Mouse (Mus musculus) midbrain, embryonic 11.5 days (tissue): Measurements from ENCODE around the gene Psd. TPM values are rescaled to one million over a fixed set of nuclear protein-coding genes. Genes with fewer than 3 reads are reported as not detected.
A peak's percentile ranks its signal among the peaks of the same experiment; 100 is the strongest.

Experiments
- ATAC-seq: fragments of 200-750 bp; cut with Nextera tagmentation; 2 replicates; pipeline ENCODE4 v1.8.0; 2017; ENCODE audit warnings: moderate TSS enrichment, moderate library complexity; ENCODE audit not compliant: low FRiP score
- DNase-seq: peaks from one replicate; pipeline ENCODE4 v3.0.0; 2015; ENCODE audit warnings: low spot score; ENCODE audit errors: missing footprints
- H3K27ac ChIP-seq: fragments of 300-500 bp; sonication (generic); 2 replicates; pipeline ENCODE4 v1.5.1; 2014; ENCODE audit warnings: low read depth, low read length
- H3K27me3 ChIP-seq: fragments of 300-500 bp; sonication (generic); 2 replicates; pipeline ENCODE4 v1.6.1; 2014; ENCODE audit warnings: mild to moderate bottlenecking, low read length, moderate library complexity, mixed read lengths; ENCODE audit not compliant: control insufficient read depth, insufficient read depth
- H3K36me3 ChIP-seq: fragments of 300-500 bp; sonication (generic); 2 replicates; pipeline ENCODE4 v1.6.1; 2014; ENCODE audit warnings: mild to moderate bottlenecking, low read length, moderate library complexity, mixed read lengths; ENCODE audit not compliant: control insufficient read depth, insufficient read depth
- H3K4me1 ChIP-seq: fragments of 300-500 bp; sonication (generic); 2 replicates; pipeline ENCODE4 v1.6.1; 2014; ENCODE audit warnings: low read length; ENCODE audit not compliant: control insufficient read depth, insufficient read depth
- H3K4me2 ChIP-seq: fragments of 300-500 bp; sonication (generic); 2 replicates; pipeline ENCODE4 v1.6.1; 2014; ENCODE audit warnings: mild to moderate bottlenecking, moderate library complexity
- H3K4me3 ChIP-seq: fragments of 300-500 bp; sonication (generic); 2 replicates; pipeline ENCODE4 v1.5.1; 2014; ENCODE audit warnings: low read depth, low read length
- H3K9ac ChIP-seq: fragments of 300-500 bp; sonication (generic); 2 replicates; pipeline ENCODE4 v1.6.1; 2014; ENCODE audit warnings: low read length
- H3K9me3 ChIP-seq: fragments of 300-500 bp; sonication (generic); 2 replicates; pipeline ENCODE4 v1.6.1; 2016; ENCODE audit warnings: low read length; ENCODE audit not compliant: control insufficient read depth
- WGBS: fragments of 180-500 bp; shearing (Covaris S2); extraction: QIAGEN DNeasy Blood & Tissue Kit; methylation state at CpG from one replicate; pipeline ENCODE4 v1.1.7; 2014; 5-methylcytosine and 5-hydroxymethylcytosine counted together
- polyA plus RNA-seq: library from polyadenylated mRNA; unstranded; fragments of >200 nt; fragmentation: Nextera tagmentation; extraction: Ambion mirVana; gene quantifications from 2 replicates; pipeline ENCODE4 v1.2.1, GENCODE M21; 2014

The Psd gene
- polyA plus RNA-seq, 1 experiment from 2014 or later: 10.7 TPM

- Histone ChIP-seq H3K9me3 (no peaks in the 10 kb centered on the region), H3K4me2 (no peak overlapping the region), H3K27ac (no peak overlapping the region), H3K4me3 (no peak overlapping the region), H3K27me3 (peaks cover 28% of the 10 kb centered on the region), H3K4me1 (peaks cover 45% of the 10 kb centered on the region), H3K9ac (no peak overlapping the region), H3K36me3 (no peaks in the 10 kb centered on the region)
- WGBS: 78% methylated on average over 11 of the region's 11 CpGs
- DNase-seq: no peak
- no peak for ATAC-seq
These were observed 2.6 kb downstream of the Psd start for GRCm38 (mm10) chr19:46324366-46324765.

GRCm38 (mm10) chr19:46323716-46324115 is 3.2 kb downstream of the Psd start:
- H3K27me3 ChIP-seq: peaks cover 34% of the 10 kb centered on the region

GRCm38 (mm10) chr19:46322996-46323572 is 3.9 kb downstream of the Psd start:
- Histone ChIP-seq H3K9ac (0 out of 2 replicates have a peak overlapping the region, but pooled peaks have one; percentile 27), H3K9me3 (no peaks in the 10 kb centered on the region), H3K27ac (no peak overlapping the region), H3K36me3 (no peaks in the 10 kb centered on the region), H3K27me3 (peaks cover 41% of the 10 kb centered on the region), H3K4me2 (no peak overlapping the region), H3K4me1 (peaks cover 46% of the 10 kb centered on the region), H3K4me3 (no peak overlapping the region)
- peak; percentile 67 for DNase-seq
- no peak for ATAC-seq
- 80% methylated on average over 13 of the region's 13 CpGs for WGBS

More at GRCm38 (mm10) chr19:46323716-46324115, 3.2 kb downstream of the Psd start:
- peaks cover 44% of the 10 kb centered on the region for H3K4me1 ChIP-seq
- WGBS: 73% methylated on average over 5 of the region's 5 CpGs
- H3K9ac ChIP-seq: no peak overlapping the region
- DNase-seq (no peak), ATAC-seq (no peak)
- no peaks in the 10 kb centered on the region for H3K36me3 ChIP-seq
- H3K4me3 ChIP-seq: no peak overlapping the region
- no peaks in the 10 kb centered on the region for H3K9me3 ChIP-seq
- H3K27ac ChIP-seq: no peak overlapping the region
- H3K4me2 ChIP-seq: no peak overlapping the region

- Histone ChIP-seq H3K27me3 (peaks cover 48% of the 10 kb centered on the region), H3K27ac (peak overlapping the region; percentile 65), H3K4me2 (peak overlapping the region; percentile 26), H3K9me3 (no peaks in the 10 kb centered on the region), H3K9ac (peak overlapping the region; percentile 27), H3K4me1 (peaks cover 46% of the 10 kb centered on the region), H3K4me3 (no peak overlapping the region), H3K36me3 (no peaks in the 10 kb centered on the region)
- 56% methylated on average over 11 of the region's 11 CpGs for WGBS
- ATAC-seq (no peak), DNase-seq (peak; percentile 83)
These were observed 4.6 kb downstream of the Psd start for GRCm38 (mm10) chr19:46322144-46322995.

- Histone ChIP-seq H3K4me1 (peaks cover 44% of the 10 kb centered on the region), H3K9ac (no peak overlapping the region), H3K27ac (peak overlapping the region; percentile 65), H3K36me3 (no peaks in the 10 kb centered on the region), H3K27me3 (peaks cover 55% of the 10 kb centered on the region), H3K4me2 (peak overlapping the region; percentile 26), H3K9me3 (no peaks in the 10 kb centered on the region), H3K4me3 (no peak overlapping the region)
- WGBS: 21% methylated on average over 6 of the region's 6 CpGs
- DNase-seq: peak; percentile 94
- ATAC-seq: peak; percentile 87
These were observed 5.6 kb downstream of the Psd start for GRCm38 (mm10) chr19:46321101-46321943.

GRCm38 (mm10) chr19:46320076-46320785 is 6.7 kb downstream of the Psd start:
- no peaks in the 10 kb centered on the region for H3K9me3 ChIP-seq
- no peak overlapping the region for H3K27ac ChIP-seq
- peaks cover 60% of the 10 kb centered on the region for H3K27me3 ChIP-seq
- no peak overlapping the region for H3K4me2 ChIP-seq
- H3K36me3 ChIP-seq: no peaks in the 10 kb centered on the region
- H3K9ac ChIP-seq: no peak overlapping the region
- WGBS: 83% methylated on average over 8 of the region's 8 CpGs
- ATAC-seq: no peak
- peak; percentile 83 for DNase-seq
- H3K4me3 ChIP-seq: no peak overlapping the region
- peaks cover 37% of the 10 kb centered on the region for H3K4me1 ChIP-seq

- Histone ChIP-seq H3K4me2 (peak overlapping the region; percentile 48; the same call in 1 of the 2 replicates), H3K27ac (no peak overlapping the region), H3K4me3 (no peak overlapping the region), H3K36me3 (no peaks in the 10 kb centered on the region), H3K9ac (no peak overlapping the region), H3K27me3 (peaks cover 69% of the 10 kb centered on the region), H3K9me3 (no peaks in the 10 kb centered on the region), H3K4me1 (peaks cover 37% of the 10 kb centered on the region)
- DNase-seq (peak; percentile 92), ATAC-seq (no peak)
- 12% methylated on average over 14 of the region's 16 CpGs for WGBS
These were observed 8.2 kb downstream of the Psd start for GRCm38 (mm10) chr19:46318586-46319378.

GRCm38 (mm10) chr19:46318031-46318471 is 8.9 kb downstream of the Psd start:
- H3K9me3 ChIP-seq: no peaks in the 10 kb centered on the region
- no peak for ATAC-seq
- WGBS: 2% methylated on average over 28 of the region's 42 CpGs
- peak overlapping the region; percentile 48 for H3K4me2 ChIP-seq
- peaks cover 37% of the 10 kb centered on the region for H3K4me1 ChIP-seq
- no peak for DNase-seq
- H3K9ac ChIP-seq: peak overlapping the region; percentile 38; the same call in 1 of the 2 replicates
- H3K27ac ChIP-seq: no peak overlapping the region
- H3K4me3 ChIP-seq: peak overlapping the region; percentile 37
- no peaks in the 10 kb centered on the region for H3K36me3 ChIP-seq
- H3K27me3 ChIP-seq: peaks cover 74% of the 10 kb centered on the region
